Mouse (Mus musculus): ENCODE data around the gene Vmn1r234. TPM values are rescaled to one million over a fixed set of nuclear protein-coding genes. Genes with fewer than 3 reads are reported as not detected.
"Not testable (repeated sequence)": the region's sequence is repeated elsewhere in the genome, so short reads cannot be mapped to it uniquely, and the experiment has no call there.

Gene Vmn1r234
- not detected for total RNA-seq (2021)

DNA sequence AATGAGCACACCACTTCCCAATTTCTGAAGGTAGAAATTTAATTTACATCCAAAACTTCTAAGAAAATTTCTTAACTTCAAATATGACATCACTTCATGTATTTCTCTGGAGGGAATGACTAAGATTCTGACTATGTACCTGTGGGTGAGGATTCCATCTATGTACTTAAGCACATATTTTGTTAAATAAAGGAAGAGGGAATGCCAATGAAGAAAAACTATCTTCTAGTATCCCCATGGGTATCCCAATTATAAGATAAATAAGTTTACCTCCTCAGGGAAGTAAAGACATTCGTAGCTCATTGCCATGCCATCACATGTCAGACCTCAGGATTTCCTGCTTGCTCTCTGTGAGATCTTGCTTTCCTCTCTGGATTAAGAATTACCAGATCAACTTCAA is at the start of gene Vmn1r234:
Gene Vmn1r234, plus strand, starts transcription at position 301 of the 400 bp plus-strand sequence.
- intact Hi-C loops (cut with DNase I) = no loop called here
- no peak for DNase-seq (ENCODE audit: low spot score)

- DNase-seq (ENCODE audit: low spot score) = not testable (repeated sequence)
These were observed 14.8 kb upstream of the Vmn1r234 start for GRCm38 (mm10) chr17:21211081-21211480.

GRCm38 (mm10) chr17:21231654-21232053 is 5.8 kb downstream of the Vmn1r234 start:
- DNase-seq (ENCODE audit: low spot score) = no peak
- intact Hi-C loops (cut with DNase I) = loop anchor here (2.0 to 5.0 kb wide), 3 partner anchors 191 to 349 kb away; partner anchors contain the start of gene Zfp54

More at GRCm38 (mm10) chr17:21211081-21211480, 14.8 kb upstream of the Vmn1r234 start:
- intact Hi-C loops (cut with DNase I) = not testable (repeated sequence)

GRCm38 (mm10) chr17:21256111-21256510 is 30.2 kb downstream of the Vmn1r234 start, which contains the start of gene Vmn1r235:
Gene Vmn1r235, plus strand, starts transcription at chr17:21256411.
- DNase-seq (ENCODE audit: low spot score) = no peak
- intact Hi-C loops (cut with DNase I) = no loop called here

DNA sequence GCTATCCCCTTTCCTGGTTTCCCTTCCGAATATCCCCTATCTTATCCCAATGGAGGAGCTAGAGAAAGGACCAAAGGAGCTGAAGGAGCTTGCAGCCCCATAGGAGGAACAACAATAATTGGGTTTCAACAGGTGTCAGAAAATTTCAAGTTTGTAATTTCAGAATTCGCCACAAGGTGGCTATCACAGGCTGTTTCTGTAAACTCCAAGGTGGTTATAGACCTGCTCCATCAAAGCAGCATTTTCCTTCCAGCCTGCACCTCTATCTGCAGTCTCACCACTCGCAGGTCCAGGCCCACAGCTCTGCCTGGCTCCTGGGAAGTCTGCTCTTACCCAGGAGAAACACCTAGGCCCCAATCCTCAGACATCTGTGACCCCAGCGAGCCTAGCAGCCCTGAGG is 46.2 kb downstream of the Vmn1r234 start:
- no peak for DNase-seq (ENCODE audit: low spot score)
- intact Hi-C loops (cut with DNase I) = loop anchor here (1.0 to 2.0 kb wide), 2 partner anchors 150 to 243 kb away; no protein-coding TSS in a partner anchor

DNA sequence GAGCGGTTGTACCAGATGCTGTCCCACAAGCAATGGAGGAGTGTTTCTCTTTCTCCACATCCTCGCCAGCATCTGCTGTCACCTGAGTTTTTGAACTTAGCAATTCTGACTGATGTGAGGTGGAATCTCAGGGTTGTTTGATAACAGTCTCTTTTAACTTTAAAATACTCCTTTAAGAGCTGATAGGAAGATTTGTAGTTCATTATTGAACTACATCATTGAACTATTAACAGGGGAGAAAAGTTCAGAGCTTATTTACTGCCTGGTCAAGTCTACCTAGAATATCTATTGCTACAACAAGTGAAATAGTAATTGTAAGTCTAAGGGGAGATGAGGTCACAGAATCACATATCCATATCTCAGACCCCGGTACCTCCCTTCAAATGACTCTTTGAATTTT is 56.8 kb downstream of the Vmn1r234 start, which contains the start of gene Vmn1r236:
Gene Vmn1r236, plus strand, starts transcription at position 301 of the 400 bp plus-strand sequence.
- DNase-seq (ENCODE audit: low spot score) = no peak
- intact Hi-C loops (cut with DNase I) = no loop called here

- DNase-seq (ENCODE audit: low spot score) = no peak
- intact Hi-C loops (cut with DNase I) = no loop called here
These were observed 58.5 kb downstream of the Vmn1r234 start for GRCm38 (mm10) chr17:21284395-21284794.

Small RNAs within 50 kb of the gene (microRNA-seq; reads per million reads assigned to microRNA genes)
- not detected for gene Gm26384

Other genes starting within 250 kb of the Vmn1r234 start
- gene Vmn1r233, start 229.6 kb upstream of the Vmn1r234 start, total RNA-seq (2021) = not detected
- 10 to 100 TPM; 11.0 to 11.5 TPM for gene Zfp160, start 217.2 kb upstream of the Vmn1r234 start, total RNA-seq (2021)
- gene Vmn1r235, start 30.3 kb downstream of the Vmn1r234 start, total RNA-seq (2021) = not detected
- not detected for gene Vmn1r236, start 56.9 kb downstream of the Vmn1r234 start, total RNA-seq (2021)
- not detected for gene Vmn1r237, start 85.8 kb downstream of the Vmn1r234 start, total RNA-seq (2021)
- under 1 TPM; 0.75 to 0.78 TPM for gene Zfp677, start 157.7 kb downstream of the Vmn1r234 start, total RNA-seq (2021)
- gene Zfp54, start 197.1 kb downstream of the Vmn1r234 start, total RNA-seq (2021) = 1 to 10 TPM; 1.2 TPM
- 1 to 10 TPM; 5.3 to 6.5 TPM for gene Zfp51, start 224.3 kb downstream of the Vmn1r234 start, total RNA-seq (2021)

Measured in heart, postnatal 25 days (tissue).